Mouse (Mus musculus) cortical plate, adult 2 months (tissue): ENCODE results near the gene Hoxa10. TPM values are rescaled to one million over a fixed set of nuclear protein-coding genes. Genes with fewer than 3 reads are reported as not detected.

Experiments used
- H3K27ac ChIP-seq: fragments of 200-500 bp; 2 replicates; pipeline ENCODE4 v1.5.1; 2012; ENCODE audit warnings: low read length, control low read depth, inconsistent platforms; ENCODE audit not compliant: insufficient read depth
- H3K4me1 ChIP-seq: fragments of 200-500 bp; 2 replicates; pipeline ENCODE4 v1.6.1; 2011; ENCODE audit warnings: low read length; ENCODE audit not compliant: control insufficient read depth, insufficient read depth
- H3K4me3 ChIP-seq: fragments of 200-500 bp; 2 replicates; pipeline ENCODE4 v1.5.1; 2011; ENCODE audit warnings: mild to moderate bottlenecking, low read length, control low read depth; ENCODE audit not compliant: insufficient read depth
- CTCF ChIP-seq: fragments of 200-500 bp; IDR thresholded peaks from 2 replicates; pipeline ENCODE4 v1.5.1; 2011; ENCODE audit warnings: mild to moderate bottlenecking, control low read depth, low read length; ENCODE audit not compliant: insufficient read depth; ENCODE audit errors: extremely low read depth
- POLR2A ChIP-seq: fragments of 200-500 bp; IDR thresholded peaks from 2 replicates; pipeline ENCODE4 v1.6.1; 2011; ENCODE audit warnings: mild to moderate bottlenecking, low read length, control low read depth; ENCODE audit not compliant: insufficient read depth; ENCODE audit errors: extremely low read depth
- polyA plus RNA-seq: library from polyadenylated mRNA; depleted of rRNA; stranded (reverse); fragments of >200 nt; gene quantifications from 2 replicates; pipeline ENCODE4 v1.2.3, GENCODE M21; 2012

Hoxa10 gene
- polyA plus RNA-seq, 1 experiment = not detected

DNA sequence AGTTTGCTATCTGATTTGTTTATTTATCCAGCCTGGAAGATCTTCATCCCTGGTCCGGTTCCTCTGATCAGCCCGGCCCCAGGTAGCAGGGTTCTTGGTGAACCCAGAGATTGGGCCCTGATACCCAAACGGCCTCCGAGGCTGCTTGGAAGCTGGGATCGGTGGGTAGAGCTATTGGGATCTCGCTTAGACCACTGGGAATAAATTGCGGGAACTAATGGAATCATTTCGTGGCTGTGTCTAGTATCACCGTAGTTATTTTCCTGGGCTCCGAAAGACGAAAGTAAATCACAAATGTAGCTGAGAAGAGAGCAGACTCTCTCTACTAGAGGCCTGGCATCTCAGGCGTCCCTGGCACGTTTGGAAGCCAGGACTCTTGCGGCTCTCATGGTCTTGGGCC lies 35.4 kb downstream of the Hoxa10 start:
- Histone ChIP-seq H3K4me3 (no peak overlapping the region), H3K4me1 (no peaks in the 10 kb centered on the region), H3K27ac (no peak overlapping the region)
- no peak for TF ChIP-seq CTCF
- no peak for TF ChIP-seq POLR2A

- TF ChIP-seq CTCF (no peak), POLR2A (no peak)
- no peak within 1 kb of the TSS for H3K4me3 ChIP-seq
- no peak within 1 kb of the TSS for H3K27ac ChIP-seq
Measured at GRCm38 (mm10) chr6:52204050-52204752, 36.5 kb downstream of the Hoxa10 start, which contains the start of gene Hoxa5. TSS of gene Hoxa5 (minus strand) at chr6:52204587.

DNA sequence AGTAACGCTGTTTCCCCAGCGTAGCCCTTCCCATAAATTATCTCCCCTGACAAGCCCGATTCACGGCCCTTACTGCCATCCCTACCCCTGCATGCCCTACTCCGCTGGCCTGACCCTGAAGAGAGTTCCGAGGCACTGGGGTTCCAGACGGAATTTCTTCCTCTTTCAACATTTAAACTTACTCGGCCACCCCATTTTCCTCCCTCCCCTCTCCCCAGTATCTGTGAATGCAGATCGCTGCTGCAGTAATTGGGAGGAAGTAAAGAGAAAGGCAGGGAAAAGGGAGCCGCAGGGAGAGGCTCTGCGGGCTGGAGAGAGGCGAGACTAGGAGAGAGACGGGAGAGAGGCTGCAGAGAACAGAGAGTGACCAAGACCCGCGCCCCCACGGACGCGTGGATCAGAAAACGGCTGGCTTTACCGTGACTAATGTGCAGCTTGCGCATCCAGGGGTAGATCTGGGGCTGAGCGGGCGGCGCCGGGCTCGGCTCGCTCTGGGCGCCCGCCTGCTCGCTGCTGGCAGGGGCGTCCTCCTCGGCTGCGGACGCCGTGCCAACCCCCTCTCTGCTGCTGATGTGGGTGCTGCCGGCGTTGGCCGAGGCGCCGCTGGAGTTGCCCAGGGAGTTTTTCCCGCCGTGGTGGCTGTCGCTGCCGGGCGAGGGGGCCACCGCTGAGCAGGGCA lies 37.1 kb downstream of the Hoxa10 start:
- no peak overlapping the region for H3K4me3 ChIP-seq
- TF ChIP-seq CTCF (no peak), POLR2A (no peak)
- H3K4me1 ChIP-seq = no peaks in the 10 kb centered on the region
- no peak overlapping the region for H3K27ac ChIP-seq

More at GRCm38 (mm10) chr6:52204050-52204752, 36.5 kb downstream of the Hoxa10 start, which contains the start of gene Hoxa5:
- no peaks in the 10 kb centered on the region for H3K4me1 ChIP-seq

DNA sequence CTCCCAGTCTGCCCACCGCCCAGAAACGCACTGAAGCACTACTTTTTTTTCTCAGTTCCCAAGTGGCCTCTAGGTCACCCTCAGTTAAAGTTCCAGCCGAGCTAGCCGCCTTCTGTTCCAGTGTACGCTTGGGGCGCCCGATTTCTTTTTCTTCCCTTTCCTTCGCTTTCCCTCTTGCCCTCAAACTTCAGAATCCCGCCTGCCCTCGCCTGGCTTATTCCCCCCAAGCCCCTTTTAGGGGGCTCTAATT lies 37.6 kb downstream of the Hoxa10 start:
- H3K27ac ChIP-seq = no peak overlapping the region
- TF ChIP-seq POLR2A = no peak
- H3K4me3 ChIP-seq = no peak overlapping the region
- H3K4me1 ChIP-seq = no peaks in the 10 kb centered on the region

GRCm38 (mm10) chr6:52202362-52203120 lies 38.1 kb downstream of the Hoxa10 start:
- Histone ChIP-seq H3K4me1 (no peaks in the 10 kb centered on the region), H3K4me3 (no peak overlapping the region), H3K27ac (no peak overlapping the region)
- no peak for TF ChIP-seq POLR2A
- TF ChIP-seq CTCF = no peak

- no peaks in the 10 kb centered on the region for H3K4me1 ChIP-seq
- no peak overlapping the region for H3K27ac ChIP-seq
- no peak overlapping the region for H3K4me3 ChIP-seq
- TF ChIP-seq CTCF (no peak), POLR2A (no peak)
Measured at GRCm38 (mm10) chr6:52201269-52201668, 39.4 kb downstream of the Hoxa10 start.

- Histone ChIP-seq H3K4me1 (no peaks in the 10 kb centered on the region), H3K4me3 (no peak overlapping the region), H3K27ac (no peak overlapping the region)
- TF ChIP-seq CTCF = no peak
- no peak for TF ChIP-seq POLR2A
Measured at GRCm38 (mm10) chr6:52200751-52201250, 39.9 kb downstream of the Hoxa10 start.

- H3K4me1 ChIP-seq = no peaks in the 10 kb centered on the region
- no peak overlapping the region for H3K4me3 ChIP-seq
- no peak overlapping the region for H3K27ac ChIP-seq
- TF ChIP-seq POLR2A (no peak), CTCF (no peak)
Measured at GRCm38 (mm10) chr6:52200073-52200750, 40.4 kb downstream of the Hoxa10 start.

GRCm38 (mm10) chr6:52197271-52197670 lies 43.4 kb downstream of the Hoxa10 start:
- Histone ChIP-seq H3K4me1 (no peaks in the 10 kb centered on the region), H3K4me3 (no peak overlapping the region), H3K27ac (no peak overlapping the region)
- TF ChIP-seq CTCF (peak; percentile 46; the same call in 1 of the 2 replicates), POLR2A (no peak)
